Mouse (Mus musculus) cortical plate, adult 2 months (tissue): ENCODE measurements at regions not wholly inside any gene's neighbourhood (a gene's known extent, or its start where the extent isn't known, plus 50 kb on each side); places are given as distances from the start of the nearest gene placed in this dataset.

Source experiments
- CTCF ChIP-seq: fragments of 200-500 bp; IDR thresholded peaks from 2 replicates; pipeline ENCODE4 v1.5.1; 2011; ENCODE audit warnings: mild to moderate bottlenecking, control low read depth, low read length; ENCODE audit not compliant: insufficient read depth; ENCODE audit errors: extremely low read depth
- POLR2A ChIP-seq: fragments of 200-500 bp; IDR thresholded peaks from 2 replicates; pipeline ENCODE4 v1.6.1; 2011; ENCODE audit warnings: mild to moderate bottlenecking, low read length, control low read depth; ENCODE audit not compliant: insufficient read depth; ENCODE audit errors: extremely low read depth

DNA sequence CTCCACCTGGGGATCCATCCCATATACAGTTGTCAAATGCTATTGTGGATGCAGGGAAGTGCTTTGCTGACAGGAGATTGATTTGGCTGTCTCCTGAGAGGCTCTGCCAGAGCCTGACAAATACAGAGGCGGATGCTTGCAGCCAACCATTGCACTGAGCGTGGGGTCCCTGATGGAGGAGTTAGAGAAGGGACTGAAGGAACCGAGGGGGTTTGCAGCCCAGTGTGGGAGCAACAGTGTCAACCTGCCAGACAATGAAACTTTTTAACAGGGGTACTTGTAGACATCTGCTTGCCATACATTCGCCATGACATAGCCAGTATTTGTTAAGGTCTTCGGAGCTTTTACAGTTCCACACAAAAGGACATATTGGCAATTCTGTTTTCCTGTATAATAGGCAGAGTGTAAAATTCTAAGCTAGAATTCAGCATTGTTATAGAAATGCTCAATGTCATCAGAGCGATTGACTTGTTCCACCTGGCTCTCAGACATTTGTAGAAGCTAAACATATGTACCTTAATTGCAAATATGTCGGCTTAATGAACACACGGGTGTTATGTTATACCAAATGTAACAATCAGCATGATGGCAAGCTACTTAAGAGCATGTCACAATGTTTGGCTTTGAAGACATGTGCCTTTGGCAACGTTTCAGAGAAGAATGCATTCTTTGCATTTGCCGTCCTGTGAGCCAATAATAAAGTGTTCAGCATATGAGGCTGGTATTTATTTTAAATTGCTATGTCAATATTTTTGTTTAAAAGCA, 130.0 kb upstream of the Nudt12 start:
- TF ChIP-seq POLR2A = no peak
- TF ChIP-seq CTCF = no peak
